Mouse (Mus musculus) central nervous system, embryonic 11.5 days (tissue): ENCODE results near the gene Gm12800. TPM values are rescaled to one million over a fixed set of nuclear protein-coding genes. Genes with fewer than 3 reads are reported as not detected.

Experiments used
- polyA plus RNA-seq: library from polyadenylated mRNA; depleted of rRNA; stranded (reverse); fragments of >200 nt; gene quantifications from 2 replicates; pipeline ENCODE4 v1.2.3, GENCODE M21; 2012; rRNA removed

The Gm12800 gene
- polyA plus RNA-seq: not detected in 2 replicates

GRCm38 (mm10) chr4:101908821-101909220 lies at the start of gene Gm12800:
Gene Gm12800, plus strand, starts transcription at chr4:101909121.

GRCm38 (mm10) chr4:101893656-101894420 lies 15.1 kb upstream of the Gm12800 start, which contains the start of gene C130073F10Rik:
Gene C130073F10Rik, minus strand, starts transcription at chr4:101893789.

GRCm38 (mm10) chr4:101940107-101940506 lies 31.2 kb downstream of the Gm12800 start, which contains the start of gene Gm12794:
Gene Gm12794, plus strand, starts transcription at chr4:101940407.

Other genes starting within 250 kb of the Gm12800 start
- 3.1 and 3.8 TPM in 2 replicates for gene Lepr, start 191.7 kb upstream of the Gm12800 start, polyA plus RNA-seq
- gene B020004J07Rik, start 65.1 kb upstream of the Gm12800 start, polyA plus RNA-seq: not detected in 2 replicates
- not detected in 2 replicates for gene C130073F10Rik, start 15.3 kb upstream of the Gm12800 start, polyA plus RNA-seq
- gene Gm12794, start 31.3 kb downstream of the Gm12800 start, polyA plus RNA-seq: not detected in 2 replicates
- not detected in 2 replicates for gene Gm12790, start 71.9 kb downstream of the Gm12800 start, polyA plus RNA-seq
- gene Gm12789, start 77.5 kb downstream of the Gm12800 start, polyA plus RNA-seq: not detected in 2 replicates
- 4.5 and 8.0 TPM in 2 replicates for gene Pde4b, start 178.4 kb downstream of the Gm12800 start, polyA plus RNA-seq